Mouse (Mus musculus) urinary bladder, postnatal 36 days (tissue): ENCODE measurements at regions not wholly inside any gene's neighbourhood (a gene's known extent, or its start where the extent isn't known, plus 50 kb on each side); places are given as distances from the start of the nearest gene placed in this dataset.

ENCODE experiments used
- DNase-seq, 2 experiments: peaks; one replicate each; pipeline ENCODE4 v3.0.0; 2022; ENCODE audit warnings: low spot score in 2 of 2, mixed read lengths in 1 of 2

GRCm38 (mm10) chr4:105327711-105328471 lies 170.7 kb downstream of the Plpp3 start:
- DNase-seq: no peak

GRCm38 (mm10) chr4:105328776-105329175 lies 171.6 kb downstream of the Plpp3 start:
- peak in 1 of 2 experiments; percentile 81 for DNase-seq

DNA sequence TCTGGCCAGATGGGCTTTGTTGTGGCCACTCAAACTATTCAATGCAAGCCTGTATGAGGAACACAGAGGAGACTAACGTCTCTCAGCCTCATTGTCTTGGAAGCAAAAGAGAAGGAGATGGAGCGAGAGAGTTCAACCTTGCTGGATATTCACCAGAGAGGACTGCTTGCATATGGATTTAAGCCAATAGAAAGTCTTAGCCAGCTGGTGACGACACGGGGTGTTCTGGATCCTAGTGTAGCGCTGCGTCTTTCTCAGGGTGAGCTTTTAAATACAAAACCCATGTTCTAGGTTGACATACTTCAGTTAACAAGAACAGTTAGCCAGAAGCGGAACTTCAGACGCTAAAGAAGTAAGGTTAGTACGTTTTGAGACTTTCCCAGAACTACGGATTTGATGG lies 174.9 kb downstream of the Plpp3 start:
- DNase-seq: no peak

GRCm38 (mm10) chr4:105335872-105336271 lies 178.7 kb downstream of the Plpp3 start:
- DNase-seq: no peak

DNA sequence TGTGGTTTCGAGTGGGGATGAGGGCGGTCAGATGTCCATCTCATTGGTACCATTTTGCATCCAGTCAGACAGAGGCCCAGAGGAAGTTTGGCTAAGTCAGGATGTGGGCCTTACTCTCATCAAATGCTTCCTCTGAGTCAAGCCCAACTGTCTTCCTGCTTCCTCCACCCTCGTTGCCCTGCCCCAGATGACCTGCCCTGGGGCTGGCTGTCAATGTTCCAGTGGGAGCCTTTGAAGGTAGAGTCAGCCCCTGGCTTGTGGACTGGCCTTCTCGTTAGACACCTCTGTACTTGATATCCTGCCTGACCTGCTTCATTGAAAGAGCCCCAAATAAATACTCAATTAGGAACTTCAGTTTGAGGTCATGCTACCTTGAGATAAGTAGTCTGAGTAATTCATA lies 179.4 kb downstream of the Plpp3 start:
- no peak for DNase-seq

DNA sequence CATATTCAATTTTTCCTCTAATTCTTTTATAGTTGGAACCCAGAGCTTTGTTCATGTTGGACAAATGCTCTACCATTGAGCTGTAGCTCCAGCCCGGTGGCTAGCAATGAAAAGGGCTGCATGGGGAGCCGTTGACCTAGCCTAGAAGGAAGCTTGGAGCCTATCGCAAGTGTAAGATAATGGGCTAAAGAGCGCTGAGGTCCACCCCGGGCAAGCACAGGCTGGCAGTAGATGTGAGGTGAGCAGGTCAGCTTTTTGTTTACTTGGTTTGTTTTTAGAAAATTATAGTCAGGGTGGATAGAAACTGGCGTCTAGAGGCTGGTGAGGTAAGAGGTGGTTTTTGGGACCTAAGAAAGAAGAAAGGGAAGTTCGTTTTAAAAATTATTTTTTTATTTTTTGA lies 181.0 kb downstream of the Plpp3 start:
- DNase-seq: peak; percentile 49 to 60

DNA sequence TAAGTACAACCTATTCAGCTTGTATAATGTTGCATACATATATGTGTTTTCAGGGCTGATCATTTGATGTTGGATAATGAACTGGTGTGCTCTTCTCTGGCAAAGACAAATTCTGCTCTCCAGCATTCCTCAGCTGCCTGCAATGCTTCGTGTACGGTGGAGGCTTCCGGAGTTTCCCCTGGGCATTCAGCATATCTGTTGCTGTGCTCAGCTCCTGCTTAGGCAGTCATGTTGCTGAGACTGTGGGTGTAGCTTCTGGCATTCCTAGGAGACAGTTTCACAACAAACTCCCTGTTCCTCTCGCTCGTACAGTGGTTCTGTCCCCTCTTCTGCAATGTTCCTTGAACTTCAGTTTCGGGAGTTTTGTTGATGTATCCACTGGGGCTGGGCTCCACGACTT lies 181.7 kb downstream of the Plpp3 start:
- DNase-seq: peak in 1 of 2 experiments; percentile 48

- DNase-seq: no peak
These were observed 184.1 kb downstream of the Plpp3 start for GRCm38 (mm10) chr4:105341274-105341673.

GRCm38 (mm10) chr4:105346846-105347245 lies 189.7 kb downstream of the Plpp3 start:
- DNase-seq: no peak

DNA sequence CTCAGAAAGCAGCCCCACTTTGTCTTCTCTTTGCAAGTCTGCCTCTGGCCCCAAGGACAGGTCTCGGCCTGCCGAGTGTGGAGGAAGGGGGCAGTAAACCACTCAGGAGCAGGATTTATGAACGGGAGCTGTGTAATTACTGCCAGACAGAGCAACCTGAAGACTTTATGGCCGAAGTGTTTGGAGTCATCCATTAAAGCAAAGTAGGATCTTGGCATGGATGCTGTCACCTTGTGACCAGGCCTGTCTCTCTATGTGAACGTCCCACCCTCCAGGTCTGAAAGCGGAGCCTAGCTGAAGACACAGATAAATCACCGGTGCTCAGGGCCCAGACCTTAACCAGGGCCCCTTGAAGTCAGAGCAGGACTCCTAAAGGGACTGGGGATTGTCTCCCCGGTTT lies 190.8 kb downstream of the Plpp3 start:
- peak; percentile 52 to 58 for DNase-seq

GRCm38 (mm10) chr4:105349316-105350207 lies 192.4 kb downstream of the Plpp3 start:
- DNase-seq: no peak

- DNase-seq: peak in 1 of 2 experiments; percentile 38
These were observed 195.2 kb downstream of the Plpp3 start for GRCm38 (mm10) chr4:105352342-105352741.

GRCm38 (mm10) chr4:105352953-105353352 lies 195.8 kb downstream of the Plpp3 start:
- no peak for DNase-seq

GRCm38 (mm10) chr4:105354097-105354496 lies 196.9 kb downstream of the Plpp3 start:
- DNase-seq: no peak

DNA sequence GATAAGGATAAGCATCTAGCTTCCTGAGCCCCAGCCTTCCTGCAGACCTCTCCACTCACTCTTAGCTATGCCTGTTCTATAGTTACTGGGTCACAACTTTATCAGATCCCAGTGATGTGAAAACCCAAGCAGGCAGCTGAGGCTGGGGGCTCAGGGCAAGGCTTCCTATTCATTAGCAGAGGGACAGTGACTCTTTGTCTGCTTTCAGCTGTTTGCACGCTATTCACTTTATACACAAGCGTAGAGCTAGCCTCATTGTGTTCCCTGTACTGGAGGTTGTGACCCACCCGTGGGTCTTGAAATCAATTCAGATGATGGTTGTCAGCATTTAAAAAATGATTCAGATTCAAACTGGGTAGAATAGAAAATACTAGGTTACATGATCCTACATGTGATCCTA lies 199.5 kb downstream of the Plpp3 start:
- DNase-seq: no peak

- no peak for DNase-seq
These were observed 201.6 kb downstream of the Plpp3 start for GRCm38 (mm10) chr4:105358725-105359124.

DNA sequence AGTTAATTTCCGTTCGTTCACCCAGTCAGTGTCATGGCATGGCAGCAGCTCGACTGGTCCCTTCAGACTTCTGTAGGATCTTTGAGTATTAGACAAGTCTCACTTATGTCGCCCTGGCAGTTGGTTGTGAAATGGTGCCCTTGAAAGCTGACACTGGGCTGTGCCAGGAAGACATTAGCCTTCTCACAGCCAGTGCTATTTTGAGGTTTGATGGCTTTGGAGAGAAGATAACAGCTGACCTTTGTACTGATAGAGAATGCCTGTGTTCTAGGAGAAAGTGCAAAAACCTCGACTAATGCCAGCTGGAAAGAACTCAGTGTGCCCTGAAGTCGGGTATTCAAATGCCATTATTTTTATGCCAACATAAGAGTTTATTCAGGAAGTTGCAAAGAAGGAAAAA lies 207.3 kb downstream of the Plpp3 start:
- DNase-seq: no peak

- DNase-seq: no peak
These were observed 207.9 kb downstream of the Plpp3 start for GRCm38 (mm10) chr4:105365076-105365475.

DNA sequence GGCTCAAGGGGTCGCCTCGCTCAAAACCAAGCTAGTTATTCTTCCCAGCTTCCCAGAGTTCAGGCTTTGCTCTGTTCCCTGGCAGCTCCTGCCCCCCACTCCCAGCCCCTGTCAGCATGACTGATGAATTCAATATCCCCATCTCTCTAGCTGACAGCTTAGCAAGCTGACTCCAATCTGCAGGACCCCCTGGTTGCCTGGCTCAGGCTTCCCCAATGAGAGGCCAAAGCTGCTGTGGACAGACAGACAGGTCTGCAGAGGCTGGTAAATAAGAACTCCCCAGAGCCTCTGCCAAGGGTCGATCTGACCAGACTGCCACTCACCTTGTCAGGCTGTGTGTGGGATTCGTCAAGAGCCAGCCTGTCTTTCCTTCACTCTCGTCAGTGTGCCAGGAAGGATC lies 219.4 kb downstream of the Plpp3 start:
- no peak for DNase-seq

DNA sequence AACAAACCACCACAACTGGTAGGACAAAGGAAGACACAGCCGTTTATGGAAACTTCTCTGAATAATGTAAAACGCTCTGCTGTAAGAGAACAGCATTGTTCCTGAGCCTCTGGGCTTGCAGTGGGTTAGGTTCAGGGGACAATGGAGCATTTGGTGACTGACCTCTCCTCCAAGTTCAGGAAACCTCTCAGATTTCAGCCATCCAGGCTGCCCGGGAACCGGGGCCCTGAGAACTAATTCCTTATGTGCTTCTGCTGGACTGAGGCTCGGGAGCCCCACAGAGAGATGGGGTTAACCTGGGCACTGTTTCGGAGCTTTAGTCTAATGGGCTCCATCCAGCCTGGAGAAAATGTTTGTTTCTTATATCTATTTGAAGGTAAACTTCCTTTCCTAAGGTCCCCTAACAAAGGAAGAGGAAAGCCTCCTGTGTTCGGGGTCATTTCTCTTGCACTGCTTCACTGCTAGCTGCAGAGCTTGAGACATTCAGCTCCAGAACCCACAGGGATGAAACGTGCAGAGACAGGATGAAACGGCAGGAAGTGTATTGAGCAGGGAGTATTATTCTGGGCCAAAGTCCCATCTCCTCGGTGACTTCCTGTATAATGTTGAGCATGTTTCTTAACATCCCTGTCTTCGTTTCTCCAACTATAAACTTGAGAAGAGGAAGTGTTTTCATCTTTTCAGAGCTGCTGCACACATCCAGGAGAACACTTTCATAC lies 220.5 kb downstream of the Plpp3 start:
- DNase-seq: no peak

DNA sequence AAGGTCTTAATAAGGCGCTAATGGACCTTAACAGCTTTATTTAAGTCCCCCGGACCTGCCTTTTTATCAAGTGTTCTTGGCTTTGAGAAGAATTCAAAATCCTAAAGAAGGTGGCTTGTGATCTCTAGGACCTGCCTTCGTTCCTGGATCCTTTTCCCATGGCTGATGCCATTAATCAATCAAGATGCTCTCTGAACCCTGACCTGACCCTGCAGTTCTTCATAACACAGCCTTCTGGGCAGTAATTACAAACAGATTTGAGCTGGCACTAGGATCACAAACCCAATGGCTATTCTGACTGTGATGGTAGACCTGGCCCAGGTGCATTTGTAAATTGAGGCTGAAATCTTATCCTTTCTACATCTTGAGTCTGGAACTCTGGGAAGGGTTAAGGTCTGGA lies 227.7 kb downstream of the Plpp3 start:
- DNase-seq: no peak

- DNase-seq: no peak
These were observed 228.3 kb downstream of the Plpp3 start for GRCm38 (mm10) chr4:105385481-105385880.
